Mouse (Mus musculus) E14TG2a.4 (cell line): ENCODE measurements around the gene Dgkd.

ENCODE experiments used
- CTCF ChIP-seq: conservative IDR thresholded peaks from 2 replicates; pipeline ENCODE4 v1.5.1; 2014; ENCODE audit warnings: low read length
- NANOG ChIP-seq: IDR thresholded peaks from 2 replicates; pipeline ENCODE4 v1.6.1; 2014; ENCODE audit warnings: borderline replicate concordance, low read length, mixed read lengths
- POU5F1 ChIP-seq: IDR thresholded peaks from 2 replicates; pipeline ENCODE4 v1.6.1; 2014; ENCODE audit warnings: low read length, borderline replicate concordance

DNA sequence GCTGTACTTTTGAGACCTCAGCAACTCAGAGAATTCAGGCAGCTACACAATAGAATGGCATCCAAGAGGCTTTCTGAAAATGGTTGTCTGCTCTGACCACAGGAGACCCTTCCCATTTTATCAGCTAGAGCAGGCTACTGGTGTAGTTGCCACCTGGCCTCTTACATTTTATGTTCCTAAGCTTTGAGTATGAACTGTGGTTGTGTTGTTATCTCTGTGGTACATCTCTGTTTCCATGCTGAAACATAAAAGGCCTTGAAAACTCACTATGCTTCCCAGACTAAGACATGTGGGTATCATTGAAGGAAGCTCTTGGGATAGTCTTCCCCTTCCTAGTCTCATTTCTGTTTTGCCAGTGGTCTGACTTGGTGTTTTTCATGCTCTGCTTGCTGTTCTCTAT, 49.1 kb downstream of the Dgkd start:
- no peak for TF ChIP-seq CTCF
- TF ChIP-seq NANOG: no peak
- no peak for TF ChIP-seq POU5F1
